Mouse (Mus musculus) G1E (cell line): ENCODE measurements around the gene Igf2bp2. TPM values are rescaled to one million over a fixed set of nuclear protein-coding genes. Genes with fewer than 3 reads are reported as not detected.

ENCODE experiments used
- ATAC-seq: 2 replicates; pipeline ENCODE4 v1.8.0; 2016; ENCODE audit warnings: mild to moderate bottlenecking; ENCODE audit not compliant: insufficient number of reproducible peaks, poor library complexity, low FRiP score, severe bottlenecking; ENCODE audit errors: extremely low read depth
- DNase-seq: peaks from one replicate; pipeline ENCODE4 v3.0.0; 2012; ENCODE audit warnings: low spot score
- H3K27me3 ChIP-seq: 2 replicates; pipeline ENCODE4 v1.6.1; 2012; ENCODE audit warnings: mild to moderate bottlenecking, low read length, inconsistent platforms; ENCODE audit not compliant: insufficient read depth
- H3K36me3 ChIP-seq: replicated peaks from 2 replicates; pipeline ENCODE3; 2012; ENCODE audit warnings: mild to moderate bottlenecking, inconsistent platforms
- H3K4me1 ChIP-seq: 2 replicates; pipeline ENCODE4 v1.6.1; 2012; ENCODE audit warnings: low read depth, low read length, inconsistent platforms, mixed read lengths; ENCODE audit not compliant: insufficient read depth
- H3K4me3 ChIP-seq: 2 replicates; pipeline ENCODE4 v1.5.1; 2012; ENCODE audit warnings: low read depth, mild to moderate bottlenecking, inconsistent platforms, low read length, moderate library complexity, mixed read lengths
- H3K9me3 ChIP-seq: replicated peaks from 2 replicates; pipeline ENCODE4 v1.6.1; 2012; ENCODE audit warnings: inconsistent platforms
- CTCF ChIP-seq: IDR thresholded peaks from 2 replicates; pipeline ENCODE4 v1.5.1; 2012; ENCODE audit warnings: low read depth, low read length, inconsistent platforms, mixed read lengths
- GATA1 ChIP-seq: IDR thresholded peaks from 2 replicates; pipeline ENCODE4 v1.6.1; 2012; ENCODE audit warnings: borderline replicate concordance, low read length, inconsistent platforms, mixed read lengths
- GATA2 ChIP-seq: IDR thresholded peaks from 2 replicates; pipeline ENCODE4 v1.6.1; 2012; ENCODE audit warnings: low read depth, low read length, inconsistent platforms, borderline replicate concordance
- POLR2AphosphoS5 ChIP-seq: IDR thresholded peaks from 2 replicates; pipeline ENCODE4 v1.6.1; 2012; ENCODE audit warnings: low read depth, low read length, inconsistent platforms; ENCODE audit not compliant: insufficient replicate concordance
- TAL1 ChIP-seq: conservative IDR thresholded peaks from 2 replicates; pipeline ENCODE4 v1.6.1; 2012; ENCODE audit warnings: low read depth, low read length, inconsistent platforms, mixed read lengths
- polyA plus RNA-seq: library from polyadenylated mRNA; stranded (reverse); fragments of >175 nt; gene quantifications from 2 replicates; pipeline ENCODE4 v1.2.3, GENCODE M21; 2012
- total RNA-seq, 2 experiments: library from RNA; stranded (forward) in 1 of 2; stranded (reverse) in 1 of 2; fragments of 200-1000 nt in 1 of 2; fragments of >200 nt in 1 of 2; fragmentation: Nextera tagmentation in 1 of 2; gene quantifications; 2 replicates each; pipeline ENCODE4 v1.2.3; 2014 to 2017

Igf2bp2 gene
- total and polyA plus RNA-seq, 3 experiments, result 0.24 to 1.1 (median 0.87) TPM

- Histone ChIP-seq H3K9me3 (no peaks in the 10 kb centered on the region), H3K36me3 (peaks cover 76% of the 10 kb centered on the region), H3K4me3 (no peak overlapping the region), H3K27me3 (no peaks in the 10 kb centered on the region), H3K4me1 (peaks cover 23% of the 10 kb centered on the region)
- DNase-seq (no peak), ATAC-seq (no peak)
- TF ChIP-seq GATA2 (no peak), TAL1 (no peak), GATA1 (no peak), CTCF (no peak), POLR2AphosphoS5 (no peak)
These were observed 147.5 kb downstream of the Igf2bp2 start for GRCm38 (mm10) chr16:22015569-22015968.

DNA sequence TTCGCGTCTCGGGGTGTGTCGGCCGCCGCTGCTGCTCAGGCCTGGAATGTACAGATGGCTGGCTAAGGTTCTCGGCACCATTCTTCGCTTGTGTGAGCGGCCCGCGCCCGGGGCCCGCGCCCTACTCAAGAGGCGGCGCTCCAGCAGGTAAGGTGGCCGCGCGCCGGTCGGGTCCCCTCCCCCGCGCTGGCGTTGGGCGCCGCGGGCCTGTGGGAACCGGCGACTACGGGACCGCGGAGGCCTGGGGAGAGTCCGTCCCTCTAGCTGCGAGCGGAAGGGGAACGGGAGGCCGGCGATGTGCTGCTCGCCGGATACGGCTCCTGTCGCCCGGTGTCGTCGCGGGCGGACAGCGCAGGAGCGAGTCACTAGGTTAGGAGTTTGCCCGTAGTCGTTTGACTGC is 153.5 kb downstream of the Igf2bp2 start:
- peak; percentile 11 for DNase-seq
- no peaks in the 10 kb centered on the region for H3K9me3 ChIP-seq
- peaks cover 25% of the 10 kb centered on the region for H3K36me3 ChIP-seq
- ATAC-seq, result no peak
- peak overlapping the region; percentile 95 for H3K4me3 ChIP-seq
- peaks cover 31% of the 10 kb centered on the region for H3K4me1 ChIP-seq
- H3K27me3 ChIP-seq, result peaks cover 11% of the 10 kb centered on the region
- TF ChIP-seq GATA1 (no peak), TAL1 (no peak), CTCF (no peak), POLR2AphosphoS5 (no peak), GATA2 (no peak)

DNA sequence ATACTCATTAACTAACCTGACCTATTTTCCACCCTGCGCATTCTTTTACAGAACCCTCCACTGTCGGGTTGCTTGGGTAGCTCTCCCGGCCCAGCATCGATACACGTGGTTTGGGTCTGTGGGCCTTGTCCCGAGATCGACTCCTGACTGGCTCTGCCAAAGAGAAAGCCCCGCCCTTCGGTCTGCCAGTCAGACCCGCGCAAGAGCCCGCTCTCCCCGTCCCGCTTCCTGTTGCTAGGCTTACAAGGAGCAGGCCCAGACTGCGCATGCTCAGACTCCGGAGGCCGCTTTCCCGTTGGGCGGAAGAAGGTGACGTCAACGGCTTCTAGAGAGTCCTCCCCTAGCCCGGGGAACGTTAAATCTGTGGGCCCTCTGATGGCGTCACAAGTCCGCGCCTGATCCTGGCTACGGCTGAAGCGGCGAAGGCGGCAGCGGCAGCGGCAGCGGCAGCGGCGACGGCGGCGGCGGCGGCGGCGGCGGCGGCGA is 154.0 kb downstream of the Igf2bp2 start, which contains the start of gene Senp2:
Senp2 (plus strand) TSS at position 386 of the 486 bp plus-strand sequence.
- Histone ChIP-seq H3K4me1 (peaks cover 31% of the 10 kb centered on the region), H3K4me3 (peak within 1 kb of the TSS; percentile 95), H3K36me3 (peaks cover 22% of the 10 kb centered on the region), H3K9me3 (no peaks in the 10 kb centered on the region), H3K27me3 (peaks cover 11% of the 10 kb centered on the region)
- DNase-seq (peak; percentile 86), ATAC-seq (peak; percentile 99)
- TF ChIP-seq CTCF (no peak), POLR2AphosphoS5 (no peak), GATA2 (no peak)

Other genes with a start within 250 kb of the Igf2bp2 start
- gene Tmem41a, start 215.7 kb downstream of the Igf2bp2 start, total RNA-seq (2014; fragmentation: Nextera tagmentation), result 7.4 and 9.0 TPM in 2 replicates
- 3.7 and 3.8 TPM in 2 replicates for gene Tmem41a, start 215.7 kb downstream of the Igf2bp2 start, total RNA-seq (2017)
- gene Tmem41a, start 215.7 kb downstream of the Igf2bp2 start, polyA plus RNA-seq, result 1.2 and 1.7 TPM in 2 replicates
- not detected in 2 replicates for gene Liph, start 167.6 kb downstream of the Igf2bp2 start, total RNA-seq (2014; fragmentation: Nextera tagmentation)
- gene Liph, start 167.6 kb downstream of the Igf2bp2 start, total RNA-seq (2017), result 0.11 TPM in 1 of 2 replicates, not detected in the other
- not detected in 2 replicates for gene Liph, start 167.6 kb downstream of the Igf2bp2 start, polyA plus RNA-seq
- 104 and 111 TPM in 2 replicates for gene Senp2, start 153.8 kb downstream of the Igf2bp2 start, total RNA-seq (2014; fragmentation: Nextera tagmentation)
- gene Senp2, start 153.8 kb downstream of the Igf2bp2 start, total RNA-seq (2017), result 34.6 and 45.1 TPM in 2 replicates
- gene Senp2, start 153.8 kb downstream of the Igf2bp2 start, polyA plus RNA-seq, result 15.6 and 16.3 TPM in 2 replicates
- 350 and 355 TPM in 2 replicates for gene Tra2b, start 102.7 kb upstream of the Igf2bp2 start, total RNA-seq (2014; fragmentation: Nextera tagmentation)
- gene Tra2b, start 102.7 kb upstream of the Igf2bp2 start, total RNA-seq (2017), result 385 and 499 TPM in 2 replicates
- gene Tra2b, start 102.7 kb upstream of the Igf2bp2 start, polyA plus RNA-seq, result 95.9 and 106 TPM in 2 replicates